Mouse (Mus musculus): ENCODE data around the gene Ell.
A peak's percentile ranks its signal among the peaks of the same experiment; 100 is the strongest.

Ell gene

GRCm38 (mm10) chr8:70617985-70618384, 78.7 kb downstream of the Ell start:
- no peak for DNase-seq

DNA sequence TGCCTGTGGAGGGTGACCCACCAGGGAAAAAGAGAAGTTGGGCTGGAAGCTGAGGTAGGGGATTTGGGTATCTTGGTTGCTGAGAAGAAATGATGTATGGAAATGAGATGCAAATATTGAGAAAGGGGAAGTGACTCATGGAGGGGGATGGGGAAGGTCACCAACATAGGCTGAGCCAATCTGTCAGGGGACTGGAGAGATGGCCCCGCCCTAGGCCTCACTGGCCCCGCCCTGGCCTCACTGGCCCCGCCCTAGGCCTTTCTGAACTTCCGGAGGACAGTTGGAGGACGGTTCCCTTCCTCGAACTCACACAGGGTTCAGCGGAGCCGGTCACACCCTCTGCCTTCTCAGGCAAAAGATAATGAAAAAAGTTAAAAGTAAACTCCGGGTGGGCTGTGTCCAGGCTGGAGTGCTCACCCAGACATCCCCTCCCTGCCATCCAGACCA, 79.7 kb downstream of the Ell start:
- peak; percentile 74 for DNase-seq

GRCm38 (mm10) chr8:70622220-70622619, 83.0 kb downstream of the Ell start:
- DNase-seq: no peak

DNA sequence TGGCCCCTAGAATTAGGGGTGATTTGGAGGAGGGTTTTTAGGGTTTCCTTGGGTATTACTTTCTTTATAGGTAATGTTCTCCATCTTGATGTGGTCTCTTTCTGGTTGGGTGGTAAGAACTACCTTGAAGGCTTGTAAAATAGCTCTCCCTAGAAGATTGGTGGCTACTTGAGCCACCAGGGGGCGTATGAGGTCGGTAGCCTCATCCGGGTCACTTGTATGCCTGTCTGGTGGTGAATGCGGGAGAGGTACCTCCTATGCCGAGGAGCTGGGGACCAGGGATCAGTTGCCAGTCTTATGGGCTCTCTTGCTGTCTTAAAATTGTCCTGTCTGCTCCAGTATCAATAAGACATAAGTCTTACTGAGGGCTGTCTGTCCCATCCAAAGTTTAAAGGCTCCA, 85.8 kb downstream of the Ell start:
- DNase-seq: peak; percentile 75

GRCm38 (mm10) chr8:70627041-70627440, 87.8 kb downstream of the Ell start:
- no peak for DNase-seq

DNA sequence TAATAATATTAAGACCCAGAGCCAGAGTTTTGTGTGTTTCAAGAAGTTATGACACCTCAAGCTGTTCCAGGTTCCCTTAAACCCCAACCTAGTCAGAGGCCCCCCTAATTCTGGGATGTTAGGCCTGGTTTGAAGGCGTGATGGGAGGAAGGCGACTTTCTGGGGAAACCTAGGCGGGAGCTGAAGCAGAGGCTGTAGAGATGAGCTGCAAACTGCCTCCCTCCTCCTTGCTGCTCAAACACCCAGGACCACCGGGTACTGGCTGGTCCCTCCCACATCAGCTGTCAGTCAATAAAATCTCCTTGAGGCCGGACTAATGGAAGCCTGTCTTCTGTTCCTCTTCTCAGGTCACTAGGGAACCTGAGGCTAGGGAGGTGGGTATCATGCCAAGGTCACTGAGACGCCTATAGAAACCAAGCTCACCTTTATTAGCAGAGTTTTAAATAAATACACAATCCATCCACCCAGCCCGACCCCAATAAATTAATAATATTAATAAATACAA, 89.8 kb downstream of the Ell start:
- no peak for DNase-seq

- DNase-seq: peak; percentile 89
These were observed 90.6 kb downstream of the Ell start for GRCm38 (mm10) chr8:70629574-70630531.

GRCm38 (mm10) chr8:70630532-70631381, 91.5 kb downstream of the Ell start:
- peak; percentile 88 for DNase-seq

- DNase-seq: peak; percentile 76
These were observed 92.2 kb downstream of the Ell start for GRCm38 (mm10) chr8:70631436-70631835.

DNA sequence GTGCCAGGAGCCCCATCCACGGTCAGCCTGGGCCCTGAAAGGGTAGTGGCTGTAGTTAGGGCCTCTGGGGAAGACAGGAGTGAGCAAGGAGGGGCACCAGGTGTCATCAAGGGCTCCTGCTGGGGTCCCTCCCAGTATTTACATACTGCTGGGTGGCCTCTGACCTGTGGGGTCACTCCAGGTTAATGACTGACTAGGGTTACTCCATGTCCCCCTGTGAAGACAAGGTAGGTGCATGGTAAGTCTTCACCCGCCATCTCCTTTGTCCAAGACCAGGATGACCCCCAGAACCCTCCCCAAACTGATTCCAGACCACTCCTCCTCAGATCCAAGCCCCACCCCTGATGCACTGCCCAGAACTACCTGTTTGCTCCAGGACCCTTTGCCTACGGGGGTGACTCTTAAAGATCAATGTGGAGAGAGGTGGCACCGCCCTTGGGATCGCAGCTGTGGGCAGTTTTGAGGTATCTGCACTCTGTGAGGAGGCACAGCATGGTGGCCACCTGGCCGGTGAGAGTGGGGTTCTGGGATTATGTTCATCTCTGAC, 93.2 kb downstream of the Ell start, which contains the start of gene Gdf15:
TSS of gene Gdf15 (minus strand) at position 111 of the 547 bp plus-strand sequence.
- DNase-seq: no peak

GRCm38 (mm10) chr8:70634066-70634465, 94.8 kb downstream of the Ell start:
- peak; percentile 86 for DNase-seq

DNA sequence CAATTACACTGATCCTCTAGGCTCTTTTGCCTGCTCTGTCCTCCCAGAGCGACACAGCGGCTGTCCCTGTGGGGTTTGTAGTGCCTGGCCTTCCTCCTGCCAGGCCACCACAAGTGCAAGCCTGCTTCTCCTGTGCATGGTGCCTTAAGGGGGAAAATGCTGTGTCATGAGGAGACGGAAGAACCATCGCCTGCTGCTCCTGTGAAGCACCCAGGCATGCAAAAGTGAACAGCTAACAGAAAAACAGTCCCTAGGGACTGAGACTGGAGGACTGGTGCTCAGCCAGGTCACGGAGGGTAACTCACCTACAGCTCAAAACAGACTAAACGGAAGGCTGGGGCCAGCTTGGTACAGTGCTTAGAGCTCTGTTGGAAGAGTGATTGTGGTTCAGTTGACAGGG, 96.3 kb downstream of the Ell start:
- no peak for DNase-seq

GRCm38 (mm10) chr8:70636838-70637237, 97.6 kb downstream of the Ell start:
- DNase-seq: no peak

DNA sequence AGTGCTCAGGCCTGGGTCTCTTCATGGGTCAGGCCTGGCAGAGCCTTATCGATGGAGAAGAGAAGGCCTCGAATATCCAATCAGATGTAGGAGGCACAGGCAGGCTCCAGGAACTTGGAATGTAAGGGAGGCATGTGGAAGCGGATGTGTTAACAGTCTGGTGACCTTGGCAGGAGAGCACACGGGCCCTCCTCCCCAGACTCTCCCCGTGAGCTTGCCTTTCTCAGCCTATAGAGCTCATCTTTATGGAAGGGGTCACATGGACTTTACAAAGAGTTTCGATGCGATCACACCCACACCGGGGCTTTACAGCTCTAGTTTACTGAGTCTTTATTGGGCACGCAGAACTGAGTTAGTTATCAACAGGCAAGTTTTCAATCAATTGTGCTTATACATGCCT, 99.5 kb downstream of the Ell start:
- DNase-seq: no peak

Measured in lung, postnatal 10 days (tissue).